Mouse (Mus musculus): Measurements from ENCODE around the gene Tspan7. TPM values are rescaled to one million over a fixed set of nuclear protein-coding genes. Genes with fewer than 3 reads are reported as not detected.

Tspan7 gene
- polyA plus RNA-seq, 1 experiment = 4.6 TPM

DNA sequence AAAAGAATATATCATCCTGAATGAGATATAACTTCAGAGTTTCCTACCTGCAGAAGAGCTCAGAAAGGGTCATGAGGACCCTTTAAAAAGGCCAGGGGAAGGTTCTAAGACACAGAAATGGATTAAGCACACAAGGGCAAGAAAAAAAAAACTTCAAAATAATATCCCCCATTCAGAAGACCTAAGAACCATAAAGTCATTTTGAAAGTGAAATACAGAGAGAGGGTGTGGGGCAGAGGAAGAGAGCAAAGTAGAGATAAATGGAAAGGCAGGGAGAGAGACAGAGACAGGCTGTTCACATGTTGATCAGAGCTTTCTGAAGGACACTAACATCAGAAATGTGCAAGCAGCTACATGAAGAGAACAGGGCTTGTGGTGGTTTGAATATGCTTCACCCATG lies 156.1 kb downstream of the Tspan7 start:
- Histone ChIP-seq H3K27ac (ENCODE audit: control insufficient read depth, insufficient read depth, low read depth, low read length, poor library complexity) (no peak overlapping the region), H3K4me3 (replicated peaks; ENCODE audit: control insufficient read depth, low read depth, low read length) (no peak overlapping the region), H3K4me1 (ENCODE audit: control insufficient read depth, insufficient read depth, low read length) (no peaks in the 10 kb centered on the region)
- TF ChIP-seq POLR2A (IDR thresholded peaks at IDR 0.05; ENCODE audit: borderline replicate concordance, control insufficient read depth, low read depth, low read length) (no peak), CTCF (IDR thresholded peaks at IDR 0.05; ENCODE audit: control insufficient read depth, insufficient read depth, low read length) (no peak)

Other genes starting within 250 kb of the Tspan7 start
- 0.87 TPM in 1 of 2 replicates, not detected in the other for gene Otc, start 232.9 kb upstream of the Tspan7 start, polyA plus RNA-seq (2011; ENCODE audit: insufficient read depth, insufficient read length, low replicate concordance, missing spikeins)
- gene Mid1ip1, start 229.9 kb downstream of the Tspan7 start, polyA plus RNA-seq (2011; ENCODE audit: insufficient read depth, insufficient read length, low replicate concordance, missing spikeins) = 21.3 and 28.8 TPM in 2 replicates